Mouse (Mus musculus): Measurements from ENCODE around the gene Krt13. TPM values are rescaled to one million over a fixed set of nuclear protein-coding genes. Genes with fewer than 3 reads are reported as not detected.

The Krt13 gene
- polyA plus RNA-seq, 1 experiment from 2014 or later: not detected

DNA sequence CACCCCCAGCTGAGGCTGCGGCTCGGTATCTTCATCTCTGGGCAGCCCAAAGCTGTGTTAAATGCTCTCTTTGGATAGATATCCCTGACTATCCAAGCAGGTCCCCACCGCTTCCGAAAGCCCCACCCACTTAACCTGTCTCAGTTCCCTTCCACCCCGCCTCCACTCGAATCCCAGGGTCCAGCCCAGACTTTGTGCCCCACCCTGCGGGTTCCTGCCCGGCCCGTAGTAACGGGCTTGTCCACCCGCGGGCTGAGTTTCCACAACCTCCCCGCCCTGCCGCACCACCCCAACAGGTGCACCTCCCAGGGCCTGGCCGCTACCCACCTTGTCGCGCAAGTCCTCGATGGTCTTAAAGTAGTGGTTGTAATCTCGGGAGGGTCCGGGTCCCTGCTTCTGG is 23.7 kb upstream of the Krt13 start:
- Histone ChIP-seq H3K9me3 (replicated peaks) (no peaks in the 10 kb centered on the region), H3K4me2 (peak overlapping the region; percentile 50), H3K27me3 (peaks cover 39% of the 10 kb centered on the region), H3K4me3 (peak overlapping the region; percentile 20), H3K36me3 (ENCODE audit: poor library complexity, severe bottlenecking) (no peaks in the 10 kb centered on the region), H3K4me1 (0 out of 2 replicates have a peak, but pooled peaks cover 10% of the 10 kb centered on the region), H3K9ac (no peak overlapping the region), H3K27ac (no peak overlapping the region)
- no peak for ATAC-seq
- 3% methylated on average over 20 of the region's 20 CpGs for WGBS

DNA sequence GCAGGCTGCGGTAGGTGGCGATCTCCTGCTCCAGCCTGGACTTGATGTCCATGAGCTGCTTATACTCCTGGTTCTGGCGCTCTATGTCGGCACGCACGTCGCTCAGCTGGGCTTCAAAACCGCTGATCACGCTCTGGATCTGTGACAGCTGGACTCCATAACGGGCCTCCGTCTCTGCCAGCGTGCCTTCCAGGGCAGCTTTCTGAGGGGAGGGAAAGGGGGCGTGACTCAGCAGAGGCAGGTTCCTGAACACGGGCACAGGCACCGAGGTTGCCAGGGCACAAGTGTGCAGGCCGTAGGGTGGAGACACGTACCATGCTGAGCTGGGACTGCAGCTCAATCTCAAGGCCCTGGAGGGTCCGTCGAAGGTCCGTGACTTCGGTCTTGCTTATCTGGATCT is 19.6 kb upstream of the Krt13 start:
- no peak for ATAC-seq
- no peak overlapping the region for H3K27ac ChIP-seq
- no peak overlapping the region for H3K4me2 ChIP-seq
- no peaks in the 10 kb centered on the region for H3K36me3 ChIP-seq (ENCODE audit: poor library complexity, severe bottlenecking)
- peaks cover 23% of the 10 kb centered on the region for H3K27me3 ChIP-seq
- no peak overlapping the region for H3K4me3 ChIP-seq
- no peaks in the 10 kb centered on the region for H3K9me3 ChIP-seq (replicated peaks)
- no peak overlapping the region for H3K9ac ChIP-seq
- 88% methylated on average over 21 of the region's 21 CpGs for WGBS
- peaks cover 32% of the 10 kb centered on the region for H3K4me1 ChIP-seq

GRCm38 (mm10) chr11:100139391-100139790 is 18.0 kb upstream of the Krt13 start:
- H3K4me2 ChIP-seq: no peak overlapping the region
- no peak for ATAC-seq
- no peak overlapping the region for H3K4me3 ChIP-seq
- peaks cover 22% of the 10 kb centered on the region for H3K4me1 ChIP-seq
- no peak overlapping the region for H3K9ac ChIP-seq
- WGBS: 70% methylated on average over 2 of the region's 2 CpGs
- H3K27me3 ChIP-seq: peaks cover 7% of the 10 kb centered on the region
- H3K36me3 ChIP-seq (ENCODE audit: poor library complexity, severe bottlenecking): no peaks in the 10 kb centered on the region
- H3K27ac ChIP-seq: no peak overlapping the region
- H3K9me3 ChIP-seq (replicated peaks): no peaks in the 10 kb centered on the region

DNA sequence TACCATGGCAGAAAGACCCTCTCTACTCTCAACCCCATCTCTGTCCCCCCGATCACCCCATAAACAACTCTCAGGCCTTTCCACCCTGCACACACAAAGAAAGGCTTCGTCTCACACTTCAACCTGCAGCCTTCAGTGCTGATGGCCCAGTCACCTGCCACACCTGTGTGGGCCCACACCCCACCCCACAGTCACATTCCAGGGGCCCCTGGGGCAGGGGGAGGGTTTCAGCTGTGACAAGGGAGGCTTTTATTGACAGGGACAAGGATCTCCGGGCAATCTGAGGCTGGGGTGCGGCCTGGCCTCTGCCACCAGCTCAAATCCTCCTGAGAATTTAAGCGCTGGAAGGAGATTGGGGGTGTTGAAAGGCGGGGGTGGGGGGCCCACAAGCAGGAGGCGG is 17.4 kb upstream of the Krt13 start:
- no peak overlapping the region for H3K4me3 ChIP-seq
- no peak overlapping the region for H3K9ac ChIP-seq
- H3K4me1 ChIP-seq: peaks cover 22% of the 10 kb centered on the region
- no peak overlapping the region for H3K4me2 ChIP-seq
- H3K27ac ChIP-seq: no peak overlapping the region
- no peak for ATAC-seq
- H3K27me3 ChIP-seq: peaks cover 2% of the 10 kb centered on the region
- no peaks in the 10 kb centered on the region for H3K36me3 ChIP-seq (ENCODE audit: poor library complexity, severe bottlenecking)
- no peaks in the 10 kb centered on the region for H3K9me3 ChIP-seq (replicated peaks)
- WGBS: 48% methylated on average over 7 of the region's 7 CpGs

DNA sequence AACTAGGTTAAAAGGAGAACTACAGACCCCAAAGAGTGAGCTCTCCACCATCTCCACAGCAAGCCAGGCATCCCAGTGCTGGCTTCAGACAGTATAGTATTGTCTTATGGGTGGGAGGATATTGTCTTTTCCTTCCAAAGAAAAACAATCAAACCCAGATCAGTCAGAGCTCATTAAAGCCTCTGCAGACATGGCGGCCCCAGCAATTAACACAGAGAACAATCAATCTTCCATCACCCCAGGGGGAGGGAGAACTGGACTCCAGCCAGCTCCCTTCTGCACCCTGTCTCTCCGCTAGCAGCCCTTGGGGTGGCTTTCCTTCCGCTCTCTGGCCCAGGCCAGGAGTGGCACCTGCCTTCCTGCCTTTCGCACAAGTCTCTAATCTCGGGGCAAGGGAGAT is 16.3 kb upstream of the Krt13 start:
- Histone ChIP-seq H3K36me3 (ENCODE audit: poor library complexity, severe bottlenecking) (no peaks in the 10 kb centered on the region), H3K4me3 (no peak overlapping the region), H3K9me3 (replicated peaks) (no peaks in the 10 kb centered on the region), H3K4me1 (peaks cover 22% of the 10 kb centered on the region), H3K4me2 (no peak overlapping the region), H3K9ac (no peak overlapping the region), H3K27ac (no peak overlapping the region), H3K27me3 (no peaks in the 10 kb centered on the region)
- no peak; the same call in 1 of the 2 replicates for ATAC-seq
- WGBS: 27% methylated on average over 5 of the region's 5 CpGs

GRCm38 (mm10) chr11:100136559-100136958 is 15.2 kb upstream of the Krt13 start:
- H3K4me3 ChIP-seq: no peak overlapping the region
- no peaks in the 10 kb centered on the region for H3K9me3 ChIP-seq (replicated peaks)
- H3K36me3 ChIP-seq (ENCODE audit: poor library complexity, severe bottlenecking): no peaks in the 10 kb centered on the region
- no peak for ATAC-seq
- H3K4me1 ChIP-seq: peaks cover 22% of the 10 kb centered on the region
- no peaks in the 10 kb centered on the region for H3K27me3 ChIP-seq
- no peak overlapping the region for H3K27ac ChIP-seq
- H3K9ac ChIP-seq: no peak overlapping the region
- WGBS: 48% methylated on average over 5 of the region's 5 CpGs
- H3K4me2 ChIP-seq: no peak overlapping the region

DNA sequence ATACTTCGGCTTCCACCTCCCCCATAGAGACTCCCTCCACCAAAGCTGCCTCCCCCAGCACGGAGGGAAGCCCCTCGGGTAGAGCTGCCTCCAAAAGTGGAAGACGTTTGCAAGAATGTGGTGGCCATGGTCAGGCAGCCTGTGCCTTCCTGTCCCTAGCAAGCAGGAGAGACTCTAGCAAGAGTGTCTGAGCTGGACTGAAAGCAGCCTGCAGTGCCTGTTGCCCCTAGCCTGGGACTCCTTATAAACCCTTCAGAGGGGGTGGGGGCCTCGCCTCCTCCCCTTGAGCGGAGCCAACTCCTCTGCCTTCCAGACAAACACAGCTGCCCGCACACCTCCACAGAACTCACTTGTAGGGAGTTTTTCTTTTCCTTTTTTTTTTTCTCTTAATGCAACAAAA is 14.4 kb upstream of the Krt13 start, which contains the start of gene Krt15:
Krt15 (minus strand) TSS at position 198 of the 400 bp plus-strand sequence.
- H3K27ac ChIP-seq: no peak within 1 kb of the TSS
- no peaks in the 10 kb centered on the region for H3K9me3 ChIP-seq (replicated peaks)
- no peak within 1 kb of the TSS for H3K4me2 ChIP-seq
- H3K9ac ChIP-seq: no peak within 1 kb of the TSS
- no peak for ATAC-seq
- H3K36me3 ChIP-seq (ENCODE audit: poor library complexity, severe bottlenecking): no peaks in the 10 kb centered on the region
- no peak within 1 kb of the TSS for H3K4me3 ChIP-seq
- peaks cover 22% of the 10 kb centered on the region for H3K4me1 ChIP-seq
- WGBS: 76% methylated on average over 7 of the region's 7 CpGs
- H3K27me3 ChIP-seq: no peaks in the 10 kb centered on the region

GRCm38 (mm10) chr11:100124901-100125300 is 3.5 kb upstream of the Krt13 start:
- Histone ChIP-seq H3K4me2 (no peak overlapping the region), H3K4me3 (no peak overlapping the region), H3K27ac (no peak overlapping the region), H3K4me1 (no peaks in the 10 kb centered on the region), H3K27me3 (no peaks in the 10 kb centered on the region), H3K9ac (no peak overlapping the region), H3K36me3 (ENCODE audit: poor library complexity, severe bottlenecking) (no peaks in the 10 kb centered on the region), H3K9me3 (replicated peaks) (no peaks in the 10 kb centered on the region)
- ATAC-seq: no peak
- WGBS: 90% methylated on average over 7 of the region's 7 CpGs

- H3K9me3 ChIP-seq (replicated peaks): no peaks in the 10 kb centered on the region
- H3K27ac ChIP-seq: no peak overlapping the region
- ATAC-seq: no peak
- no peak overlapping the region for H3K9ac ChIP-seq
- H3K27me3 ChIP-seq: no peaks in the 10 kb centered on the region
- no peaks in the 10 kb centered on the region for H3K36me3 ChIP-seq (ENCODE audit: poor library complexity, severe bottlenecking)
- no peaks in the 10 kb centered on the region for H3K4me1 ChIP-seq
- 92% methylated on average over 5 of the region's 5 CpGs for WGBS
- no peak overlapping the region for H3K4me3 ChIP-seq
- H3K4me2 ChIP-seq: no peak overlapping the region
These were observed 1.0 kb downstream of the Krt13 start for GRCm38 (mm10) chr11:100120331-100120730.

- no peaks in the 10 kb centered on the region for H3K27me3 ChIP-seq
- no peaks in the 10 kb centered on the region for H3K4me1 ChIP-seq
- 97% methylated on average over 2 of the region's 2 CpGs for WGBS
- no peak overlapping the region for H3K4me2 ChIP-seq
- H3K36me3 ChIP-seq (ENCODE audit: poor library complexity, severe bottlenecking): no peaks in the 10 kb centered on the region
- H3K9me3 ChIP-seq (replicated peaks): no peaks in the 10 kb centered on the region
- H3K9ac ChIP-seq: no peak overlapping the region
- H3K27ac ChIP-seq: no peak overlapping the region
- H3K4me3 ChIP-seq: no peak overlapping the region
- no peak for ATAC-seq
These were observed 7.7 kb downstream of the Krt13 start for GRCm38 (mm10) chr11:100113742-100114029.

DNA sequence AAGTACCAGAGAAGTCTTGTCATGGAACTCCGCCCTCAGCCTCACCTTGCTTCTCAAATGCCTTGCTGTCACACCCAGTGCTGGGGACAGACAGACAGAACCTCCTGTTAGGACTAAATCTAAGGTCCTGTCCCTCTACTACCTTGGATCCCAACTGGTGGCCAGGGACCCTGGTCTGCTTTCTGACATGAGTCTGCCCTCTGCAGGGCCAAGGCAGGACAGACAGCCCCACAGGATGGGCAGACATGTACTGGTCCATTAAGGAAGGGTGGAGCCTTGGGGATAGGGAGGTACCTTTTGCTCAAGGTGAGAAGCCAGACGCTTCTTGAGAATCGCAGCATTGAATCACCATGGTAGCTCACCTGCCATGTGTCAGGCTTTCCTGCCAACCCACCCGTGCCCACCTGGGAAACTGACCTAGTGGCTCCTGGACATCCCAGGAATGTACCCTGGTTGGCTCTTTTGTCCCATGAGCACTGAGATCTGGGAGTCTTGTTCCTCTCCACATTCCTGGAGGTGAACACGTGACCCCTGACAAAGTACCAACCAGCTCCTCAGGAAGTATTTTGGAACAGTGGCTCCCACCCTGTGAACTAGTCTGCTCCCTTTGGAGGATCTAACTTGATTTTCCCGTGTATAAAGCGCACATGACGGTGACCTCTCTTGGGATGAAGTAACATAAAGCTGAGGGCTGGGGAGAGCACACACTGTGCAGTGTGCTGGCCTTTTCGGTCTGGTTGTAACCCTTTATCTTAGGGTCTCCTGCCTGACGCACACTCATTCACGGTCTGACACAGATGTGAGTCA is 8.2 kb downstream of the Krt13 start:
- Histone ChIP-seq H3K27ac (no peak overlapping the region), H3K36me3 (ENCODE audit: poor library complexity, severe bottlenecking) (no peaks in the 10 kb centered on the region), H3K27me3 (no peaks in the 10 kb centered on the region), H3K4me1 (no peaks in the 10 kb centered on the region), H3K4me2 (no peak overlapping the region), H3K9me3 (replicated peaks) (no peaks in the 10 kb centered on the region), H3K9ac (no peak overlapping the region), H3K4me3 (no peak overlapping the region)
- WGBS: 87% methylated on average over 11 of the region's 11 CpGs
- no peak for ATAC-seq

DNA sequence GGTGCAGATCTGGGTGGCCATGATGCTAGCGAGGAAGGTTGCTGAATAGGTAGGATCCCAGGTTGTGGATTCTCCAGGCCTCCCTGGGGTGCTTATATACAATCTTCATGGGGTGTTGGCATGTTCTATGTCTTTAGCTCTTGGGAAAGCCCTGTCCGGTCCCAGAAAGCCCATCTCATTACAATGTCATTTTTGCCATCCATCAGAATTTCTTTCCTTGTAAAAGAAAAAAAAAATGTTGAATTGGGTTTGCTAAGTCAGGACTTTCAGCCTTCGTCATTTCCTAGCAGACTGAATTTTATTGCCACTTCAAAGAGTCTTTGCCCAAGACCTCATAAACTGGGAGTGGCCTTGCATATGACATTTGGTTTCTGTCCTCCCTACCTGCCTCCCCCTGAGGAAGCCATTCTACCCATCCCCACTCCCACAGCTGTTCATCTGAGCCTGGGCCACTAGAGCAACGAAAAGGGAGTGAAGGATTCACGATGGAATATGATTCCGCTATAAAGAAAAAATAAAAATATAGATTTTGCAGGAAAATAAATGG is 15.7 kb downstream of the Krt13 start, which contains the start of gene Krt36:
Krt36 (minus strand) TSS at position 51 of the 547 bp plus-strand sequence.
- no peaks in the 10 kb centered on the region for H3K36me3 ChIP-seq (ENCODE audit: poor library complexity, severe bottlenecking)

More for the DNA sequence above, 15.7 kb downstream of the Krt13 start, which contains the start of gene Krt36:
- Histone ChIP-seq H3K27me3 (no peaks in the 10 kb centered on the region), H3K27ac (no peak within 1 kb of the TSS), H3K9me3 (replicated peaks) (no peaks in the 10 kb centered on the region), H3K4me2 (no peak within 1 kb of the TSS), H3K4me3 (no peak within 1 kb of the TSS), H3K4me1 (no peaks in the 10 kb centered on the region), H3K9ac (no peak within 1 kb of the TSS)
- 91% methylated on average over 6 of the region's 6 CpGs for WGBS
- ATAC-seq: no peak

Data from forebrain, embryonic 13.5 days (tissue).